Mouse (Mus musculus): Measurements from ENCODE around the gene Cntn3. TPM values are rescaled to one million over a fixed set of nuclear protein-coding genes. Genes with fewer than 3 reads are reported as not detected.

Cntn3 gene
- total and polyA plus RNA-seq, 3 experiments, result not detected

DNA sequence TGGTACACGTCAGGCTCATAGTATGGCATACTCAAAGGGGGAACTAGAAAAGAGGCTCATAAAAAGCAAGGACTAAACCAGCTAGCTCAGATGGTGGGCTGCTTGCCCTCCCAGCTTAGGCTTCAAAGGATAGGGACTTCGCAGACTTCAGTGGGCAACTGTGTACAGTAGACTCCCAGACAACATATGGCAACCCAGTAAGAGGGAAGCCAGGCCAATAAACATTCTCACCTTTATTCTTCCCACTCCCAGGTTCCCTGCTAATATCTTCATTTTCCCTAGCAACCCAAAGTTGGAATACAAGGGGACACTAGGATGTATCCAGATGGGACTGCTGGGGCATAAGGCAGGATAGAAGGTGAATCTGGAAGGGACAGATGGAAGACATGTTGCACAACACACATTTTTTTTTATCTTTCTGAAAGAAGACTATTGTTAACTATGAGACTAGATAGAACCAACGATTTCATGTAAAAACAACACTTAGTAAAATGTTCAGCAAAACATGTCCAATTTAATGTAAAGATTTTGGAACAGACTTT is 209.5 kb downstream of the Cntn3 start:
- Histone ChIP-seq H3K9ac (ENCODE audit: insufficient read depth, low read depth) (no peak overlapping the region), H3K9me3 (replicated peaks; ENCODE audit: low read length) (peaks cover 33% of the 10 kb centered on the region), H3K4me3 (replicated peaks in 1 of 3; ENCODE audit: low read depth in 2 of 3, low read length in 2 of 3, poor library complexity in 1 of 3) (no peak overlapping the region), H3K79me2 (replicated peaks; ENCODE audit: control insufficient read depth, extremely low read depth, insufficient read depth, poor library complexity, severe bottlenecking) (no peaks in the 10 kb centered on the region), H3K27me3 (replicated peaks) (no peaks in the 10 kb centered on the region), H3K27ac (ENCODE audit: insufficient read depth, low read depth) (no peak overlapping the region), H3K36me3 (replicated peaks in 1 of 2; ENCODE audit: control insufficient read depth in 1 of 2, insufficient read depth in 1 of 2, low read length in 1 of 2) (no peaks in the 10 kb centered on the region), H3K4me2 (ENCODE audit: insufficient read depth, low read depth, poor library complexity, severe bottlenecking) (no peak overlapping the region), H3K4me1 (ENCODE audit: control insufficient read depth in 1 of 2, insufficient read depth in 2 of 2) (no peaks in the 10 kb centered on the region)
- TF ChIP-seq RCOR1 (conservative IDR thresholded peaks at IDR 0.05; ENCODE audit: low read depth, low read length) (no peak), ETS1 (conservative IDR thresholded peaks at IDR 0.05; ENCODE audit: low read depth, low read length) (no peak), EP300 (IDR thresholded peaks at IDR 0.05; ENCODE audit: low read length) (no peak), TBP (conservative IDR thresholded peaks at IDR 0.05; ENCODE audit: low read depth, low read length) (no peak), ZC3H11A (IDR thresholded peaks at IDR 0.05; ENCODE audit: low read depth, low read length) (no peak), ELF1 (IDR thresholded peaks at IDR 0.05; ENCODE audit: low read depth, low read length) (no peak), MYC (IDR thresholded peaks at IDR 0.05; ENCODE audit: low read depth, low read length) (no peak), JUN (IDR thresholded peaks at IDR 0.05; ENCODE audit: insufficient read depth, low read depth, low read length) (no peak), SIN3A (IDR thresholded peaks at IDR 0.05; ENCODE audit: low read length) (no peak), MEF2A (IDR thresholded peaks at IDR 0.05; ENCODE audit: borderline replicate concordance, low read depth, low read length) (no peak), MAZ (IDR thresholded peaks at IDR 0.05; ENCODE audit: low read depth, low read length) (no peak), E2F4 (IDR thresholded peaks at IDR 0.05; ENCODE audit: insufficient replicate concordance, low read depth, low read length) (no peak), USF1 (IDR thresholded peaks at IDR 0.05; ENCODE audit: low read depth, low read length) (no peak), POLR2A (IDR thresholded peaks at IDR 0.05; ENCODE audit: low read depth, low read length) (no peak), ZMIZ1 (IDR thresholded peaks at IDR 0.05; ENCODE audit: low read depth, low read length) (no peak), USF2 (conservative IDR thresholded peaks at IDR 0.05; ENCODE audit: low read depth, low read length) (no peak), RAD21 (IDR thresholded peaks at IDR 0.05; ENCODE audit: low read depth, low read length) (no peak), KAT2A (IDR thresholded peaks at IDR 0.05; ENCODE audit: insufficient replicate concordance, low read length) (no peak), IRF4 (IDR thresholded peaks at IDR 0.05; ENCODE audit: low read depth, low read length) (no peak)
- DNase-seq (ENCODE audit: extremely low read depth), result no peak
- in situ Hi-C loops (cut with MboI; ENCODE audit: low pct_ligation_motif_present, low pct_unique_long_range_greater_than_20kb, low sequenced_read_pairs) (no loop called here), dilution Hi-C loops (cut with MboI; ENCODE audit: extremely low pct_ligation_motif_present, extremely low pct_unique_long_range_greater_than_20kb, low sequenced_read_pairs) (no loop called here)

DNA sequence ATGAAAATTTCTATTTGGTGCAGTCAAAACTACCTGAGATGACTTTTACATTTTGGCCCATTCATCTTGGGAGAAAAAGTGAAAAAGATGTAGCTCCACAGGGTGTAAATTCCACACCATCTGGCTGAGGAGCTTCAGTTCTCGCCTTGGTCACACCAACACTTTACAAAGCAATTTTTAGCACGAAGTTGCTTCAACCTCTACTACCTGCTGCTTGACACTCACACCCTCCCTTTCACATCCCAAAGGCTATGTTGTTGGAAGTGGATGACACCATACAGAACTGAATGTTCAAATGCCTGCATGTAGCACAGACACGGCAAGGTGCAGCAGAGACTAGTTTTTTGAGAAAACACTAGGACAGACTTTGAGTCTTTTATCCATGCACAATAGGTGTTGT is 240.8 kb downstream of the Cntn3 start:
- Histone ChIP-seq H3K36me3 (replicated peaks in 1 of 2; ENCODE audit: control insufficient read depth in 1 of 2, insufficient read depth in 1 of 2, low read length in 1 of 2) (no peaks in the 10 kb centered on the region), H3K9ac (ENCODE audit: insufficient read depth, low read depth) (no peak overlapping the region), H3K4me1 (ENCODE audit: control insufficient read depth in 1 of 2, insufficient read depth in 2 of 2) (no peaks in the 10 kb centered on the region), H3K4me2 (ENCODE audit: insufficient read depth, low read depth, poor library complexity, severe bottlenecking) (no peak overlapping the region), H3K9me3 (replicated peaks; ENCODE audit: low read length) (peaks cover 29% of the 10 kb centered on the region), H3K27ac (ENCODE audit: insufficient read depth, low read depth) (no peak overlapping the region), H3K27me3 (replicated peaks) (no peaks in the 10 kb centered on the region), H3K79me2 (replicated peaks; ENCODE audit: control insufficient read depth, extremely low read depth, insufficient read depth, poor library complexity, severe bottlenecking) (no peaks in the 10 kb centered on the region), H3K4me3 (replicated peaks in 1 of 3; ENCODE audit: low read depth in 2 of 3, low read length in 2 of 3, poor library complexity in 1 of 3) (no peak overlapping the region)
- dilution Hi-C loops (cut with MboI; ENCODE audit: extremely low pct_ligation_motif_present, extremely low pct_unique_long_range_greater_than_20kb, low sequenced_read_pairs) (no loop called here), in situ Hi-C loops (cut with MboI; ENCODE audit: low pct_ligation_motif_present, low pct_unique_long_range_greater_than_20kb, low sequenced_read_pairs) (no loop called here)
- no peak for DNase-seq (ENCODE audit: extremely low read depth)
- TF ChIP-seq MYC (IDR thresholded peaks at IDR 0.05; ENCODE audit: low read depth, low read length) (no peak), BHLHE40 (IDR thresholded peaks at IDR 0.05; ENCODE audit: low read depth, low read length) (no peak), MAZ (IDR thresholded peaks at IDR 0.05; ENCODE audit: low read depth, low read length) (no peak)

Measured in CH12.LX (cell line).